ENCODE assay signal across 11 mouse cellular contexts in the genomic region with DNA sequence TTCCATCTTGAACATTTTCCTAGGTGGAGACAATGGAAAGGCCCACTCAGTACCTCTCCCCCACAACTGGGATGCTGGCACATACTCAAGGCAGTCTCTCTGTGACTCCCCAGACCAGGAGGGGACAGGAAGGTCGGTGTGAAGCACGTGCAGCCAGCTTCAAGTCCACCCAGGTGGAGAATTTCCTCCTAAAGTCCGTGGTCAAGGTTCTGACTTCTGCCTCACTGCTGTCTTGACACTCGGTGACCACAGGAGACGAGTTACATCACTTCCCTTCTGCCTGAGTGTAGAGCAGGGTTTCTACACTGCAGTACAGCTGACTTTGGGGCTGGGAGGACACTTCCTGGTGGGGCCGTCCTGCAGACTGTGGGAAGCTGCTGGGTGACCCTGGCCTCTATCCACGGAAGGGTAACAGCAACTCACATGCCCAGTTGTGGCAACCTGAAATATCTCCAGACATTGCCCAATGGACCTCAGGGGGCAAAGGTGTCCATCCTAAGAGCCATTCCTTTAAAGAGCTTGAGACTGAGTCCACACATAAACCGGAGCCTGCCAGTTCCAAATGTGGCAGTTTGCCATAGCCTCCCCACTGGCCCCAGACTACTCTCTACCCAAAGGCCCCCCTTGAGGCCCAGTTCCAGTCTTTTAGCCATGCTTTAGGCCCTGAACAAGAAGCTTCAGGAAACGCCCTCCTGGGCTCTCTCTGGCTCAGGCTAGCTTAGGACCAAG. TPM values are rescaled to one million over a fixed set of nuclear protein-coding genes. Genes with fewer than 3 reads are reported as not detected.
DNase-seq lines count a peak whose midpoint lies in the region; ATAC-seq lines count a peak whose summit lies in the region.
"Had no signal": no experiment of that assay in that cellular context is flagged by ENCODE, and none has a peak within 500 bp of the region (broad histone marks: within the 10 kb centered on the region; RNA-seq: fewer than 3 reads in every experiment).

No protein-coding gene starts in this region.

- WGBS in embryonic facial prominence, embryonic 14.5 days, result 67% methylated on average over 8 of the region's 9 CpGs
- WGBS in embryonic facial prominence, embryonic 10.5 days, result 71% methylated on average over 9 of the region's 9 CpGs
- 58% methylated on average over 9 of the region's 9 CpGs for WGBS in intestine, embryonic 15.5 days
- 65% methylated on average over 9 of the region's 9 CpGs for WGBS in midbrain, embryonic 15.5 days

- H3K9me3 ChIP-seq in embryonic facial prominence, embryonic 14.5 days (ENCODE audit: control insufficient read depth, low read length), result peaks cover 5% of the 10 kb centered on the region; the same call in 1 of the 2 replicates
- 0 out of 2 replicates have a peak, but pooled peaks cover 3% of the 10 kb centered on the region for H3K9me3 ChIP-seq in embryonic facial prominence, embryonic 10.5 days
- no peaks in the 10 kb centered on the region for H3K9me3 ChIP-seq in intestine, embryonic 15.5 days
- H3K9me3 ChIP-seq in megakaryocyte, embryonic 14.5 days, result peaks cover 23% of the 10 kb centered on the region
- no peaks in the 10 kb centered on the region for H3K9me3 ChIP-seq in midbrain, embryonic 15.5 days
- H3K9me3 ChIP-seq: embryonic facial prominence, embryonic 15.5 days; lung, embryonic 15.5 days had no signal

- no peak for DNase-seq in embryonic facial prominence, embryonic 14.5 days (ENCODE audit: low spot score)
- DNase-seq in embryonic facial prominence, embryonic 10.5 days (ENCODE audit: low spot score), result no peak
- DNase-seq in 3134 (ENCODE audit: extremely low read depth, insufficient read length, low spot score), result peak; percentile 30
- no peak for DNase-seq in cerebellum, adult 8-10 months

- H3K27ac ChIP-seq in embryonic facial prominence, embryonic 14.5 days (replicated peaks; ENCODE audit: low read depth, low read length), result no peak overlapping the region
- H3K27ac ChIP-seq in embryonic facial prominence, embryonic 10.5 days (replicated peaks), result no peak overlapping the region
- no peak overlapping the region for H3K27ac ChIP-seq in intestine, embryonic 15.5 days
- no peak overlapping the region for H3K27ac ChIP-seq in midbrain, embryonic 15.5 days
- H3K27ac ChIP-seq: embryonic facial prominence, embryonic 15.5 days; hindbrain, embryonic 10.5 days; lung, embryonic 15.5 days had no signal

- no peaks in the 10 kb centered on the region for H3K36me3 ChIP-seq in embryonic facial prominence, embryonic 14.5 days (ENCODE audit: control insufficient read depth, insufficient read depth, low read length)
- H3K36me3 ChIP-seq in embryonic facial prominence, embryonic 10.5 days (replicated peaks), result no peaks in the 10 kb centered on the region
- no peaks in the 10 kb centered on the region for H3K36me3 ChIP-seq in intestine, embryonic 15.5 days
- no peaks in the 10 kb centered on the region for H3K36me3 ChIP-seq in megakaryocyte, embryonic 14.5 days (replicated peaks; ENCODE audit: low read length)
- H3K36me3 ChIP-seq in midbrain, embryonic 15.5 days (replicated peaks), result no peaks in the 10 kb centered on the region
- H3K36me3 ChIP-seq: embryonic facial prominence, embryonic 15.5 days; hindbrain, embryonic 10.5 days; lung, embryonic 15.5 days had no signal

- H3K4me1 ChIP-seq in embryonic facial prominence, embryonic 14.5 days (ENCODE audit: control insufficient read depth, insufficient read depth, low read length), result no peaks in the 10 kb centered on the region
- H3K4me1 ChIP-seq in embryonic facial prominence, embryonic 10.5 days, result no peaks in the 10 kb centered on the region
- peaks cover 4% of the 10 kb centered on the region; the same call in 1 of the 2 replicates for H3K4me1 ChIP-seq in intestine, embryonic 15.5 days (replicated peaks)
- peaks cover 30% of the 10 kb centered on the region for H3K4me1 ChIP-seq in megakaryocyte, embryonic 14.5 days
- no peaks in the 10 kb centered on the region for H3K4me1 ChIP-seq in midbrain, embryonic 15.5 days
- H3K4me1 ChIP-seq: embryonic facial prominence, embryonic 15.5 days; lung, embryonic 15.5 days had no signal

- H3K4me2 ChIP-seq in embryonic facial prominence, embryonic 14.5 days (ENCODE audit: low read depth, low read length), result no peak overlapping the region
- H3K4me2 ChIP-seq in intestine, embryonic 15.5 days (replicated peaks), result no peak overlapping the region
- H3K4me2 ChIP-seq in midbrain, embryonic 15.5 days, result no peak overlapping the region
- H3K4me2 ChIP-seq: embryonic facial prominence, embryonic 15.5 days; lung, embryonic 15.5 days had no signal

- H3K4me3 ChIP-seq in embryonic facial prominence, embryonic 14.5 days (ENCODE audit: low read depth, low read length), result no peak overlapping the region
- no peak overlapping the region for H3K4me3 ChIP-seq in embryonic facial prominence, embryonic 10.5 days
- H3K4me3 ChIP-seq in intestine, embryonic 15.5 days (replicated peaks), result no peak overlapping the region
- H3K4me3 ChIP-seq in megakaryocyte, embryonic 14.5 days (replicated peaks), result peak overlapping the region; percentile 71
- H3K4me3 ChIP-seq in midbrain, embryonic 15.5 days, result no peak overlapping the region
- H3K4me3 ChIP-seq: embryonic facial prominence, embryonic 15.5 days; hindbrain, embryonic 10.5 days; lung, embryonic 15.5 days had no signal

- ATAC-seq in embryonic facial prominence, embryonic 14.5 days (ENCODE audit: low read depth), result peak; percentile 22; the same call in 1 of the 2 replicates
- 0 out of 2 replicates have a peak, but pooled peaks have one; percentile 18 for ATAC-seq in intestine, embryonic 15.5 days
- ATAC-seq in frontal cortex, adult (ENCODE audit: low TSS enrichment), result no peak
- ATAC-seq in midbrain, embryonic 15.5 days (replicated peaks), result no peak

- H3K27me3 ChIP-seq in embryonic facial prominence, embryonic 14.5 days (replicated peaks; ENCODE audit: control insufficient read depth, insufficient read depth, low read length), result no peaks in the 10 kb centered on the region
- no peaks in the 10 kb centered on the region for H3K27me3 ChIP-seq in embryonic facial prominence, embryonic 10.5 days (replicated peaks; ENCODE audit: low read depth, poor library complexity, severe bottlenecking)
- no peaks in the 10 kb centered on the region for H3K27me3 ChIP-seq in intestine, embryonic 15.5 days (replicated peaks)
- H3K27me3 ChIP-seq in megakaryocyte, embryonic 14.5 days (replicated peaks), result peaks cover 29% of the 10 kb centered on the region
- no peaks in the 10 kb centered on the region for H3K27me3 ChIP-seq in midbrain, embryonic 15.5 days (replicated peaks)
- H3K27me3 ChIP-seq: embryonic facial prominence, embryonic 15.5 days; lung, embryonic 15.5 days had no signal

- H3K9ac ChIP-seq in embryonic facial prominence, embryonic 14.5 days (ENCODE audit: low read depth, low read length), result no peak overlapping the region
- no peak overlapping the region for H3K9ac ChIP-seq in intestine, embryonic 15.5 days
- H3K9ac ChIP-seq in midbrain, embryonic 15.5 days, result no peak overlapping the region
- H3K9ac ChIP-seq: embryonic facial prominence, embryonic 15.5 days; lung, embryonic 15.5 days had no signal

RNA-seq across cellular contexts. Expression of a gene that starts 10.1 kb away (rescaled TPM):
- polyA plus RNA-seq in embryonic facial prominence, embryonic 14.5 days (2014; fragmentation: Nextera tagmentation; extraction: Ambion mirVana), result 133 and 155 TPM in 2 replicates
- polyA plus RNA-seq in embryonic facial prominence, embryonic 10.5 days (2016; fragmentation: Nextera tagmentation; extraction: Ambion mirVana), result 141 and 143 TPM in 2 replicates
- polyA plus RNA-seq in intestine, embryonic 15.5 days (2015; fragmentation: Nextera tagmentation; extraction: Ambion mirVana), result 140 and 162 TPM in 2 replicates
- polyA plus RNA-seq in megakaryocyte, embryonic 14.5 days (2012; ENCODE audit: insufficient read depth, low replicate concordance), result 5.1 and 24.4 TPM in 2 replicates
- 142 and 149 TPM in 2 replicates for polyA plus RNA-seq in midbrain, embryonic 15.5 days (2015; fragmentation: Nextera tagmentation; extraction: Ambion mirVana)

Comparison
In these comparisons a context has a peak if more than half of its experiments do, and no peak if none do; other contexts are left out.
1. ATAC-seq: peak in embryonic facial prominence, embryonic 14.5 days (single experiment) and intestine, embryonic 15.5 days (single experiment); none in frontal cortex, adult (single experiment) and midbrain, embryonic 15.5 days (single experiment).